Mouse (Mus musculus): Measurements from ENCODE around the gene Mfsd4b2.

Gene Mfsd4b2

GRCm38 (mm10) chr10:39893702-39894697, 32.7 kb downstream of the Mfsd4b2 start:
- DNase-seq (ENCODE audit: low spot score) = no peak

DNA sequence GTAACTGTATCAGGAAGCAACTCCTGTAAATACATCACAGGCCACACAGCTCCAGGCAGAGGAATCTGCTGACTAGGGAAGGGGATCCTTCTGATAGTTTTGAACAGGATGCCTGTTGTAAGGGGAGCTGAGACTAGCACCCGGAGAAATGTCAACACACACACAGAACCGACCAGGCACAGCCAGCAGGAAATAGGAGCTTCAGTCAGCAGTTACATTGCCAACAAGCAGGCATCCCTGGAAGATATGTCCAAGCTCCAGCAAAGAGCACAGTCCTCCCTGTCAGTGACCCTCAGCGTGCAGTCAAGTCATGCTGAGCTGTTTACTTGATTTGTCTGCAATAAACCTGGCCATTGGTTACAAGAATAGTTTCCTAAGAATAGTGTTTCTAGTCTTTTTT, 38.1 kb downstream of the Mfsd4b2 start:
- DNase-seq (ENCODE audit: low spot score) = no peak
